Mouse (Mus musculus) C2C12 (cell line): ENCODE data around the gene Nomo1. TPM values are rescaled to one million over a fixed set of nuclear protein-coding genes. Genes with fewer than 3 reads are reported as not detected.
A peak's percentile ranks its signal among the peaks of the same experiment; 100 is the strongest.

Source experiments
- H3K27me3 ChIP-seq: one replicate; pipeline ENCODE4 v1.6.1; 2011; ENCODE audit not compliant: control insufficient read depth, insufficient read depth, insufficient read length
- H3K36me3 ChIP-seq: one replicate; pipeline ENCODE4 v1.6.1; 2011; ENCODE audit not compliant: control insufficient read depth, insufficient read depth
- H3K4me3 ChIP-seq: one replicate; pipeline ENCODE4 v1.5.1; 2011; ENCODE audit warnings: mild to moderate bottlenecking, control low read depth; ENCODE audit not compliant: poor library complexity, insufficient read depth, severe bottlenecking
- H3K79me2 ChIP-seq: one replicate; pipeline ENCODE4 v1.6.1; 2011; ENCODE audit not compliant: control insufficient read depth, insufficient read depth
- H3K79me3 ChIP-seq: one replicate; pipeline ENCODE4 v1.6.1; 2011; ENCODE audit warnings: low read depth, control low read depth
- H3ac ChIP-seq: one replicate; pipeline ENCODE3; 2011; ENCODE audit warnings: low read depth; ENCODE audit not compliant: control insufficient read depth, insufficient read length
- CEBPB ChIP-seq: IDR thresholded peaks from one replicate; pipeline ENCODE4 v1.6.1; 2011; ENCODE audit warnings: low read depth, mild to moderate bottlenecking, control low read depth, moderate library complexity
- CTCF ChIP-seq: IDR thresholded peaks from one replicate; pipeline ENCODE4 v1.5.1; 2011; ENCODE audit not compliant: control insufficient read depth, insufficient read depth, insufficient read length
- FOSL1 ChIP-seq: IDR thresholded peaks from one replicate; pipeline ENCODE4 v1.8.0; 2011; ENCODE audit warnings: mild to moderate bottlenecking, low read length; ENCODE audit not compliant: poor library complexity, insufficient read depth, severe bottlenecking
- MAX ChIP-seq: IDR thresholded peaks from one replicate; pipeline ENCODE4 v1.6.1; 2011; ENCODE audit warnings: mild to moderate bottlenecking, control low read depth
- MYOD1 ChIP-seq: IDR thresholded peaks from one replicate; pipeline ENCODE4 v1.6.1; 2011; ENCODE audit warnings: low read depth; ENCODE audit not compliant: control insufficient read depth, insufficient read length
- MYOG ChIP-seq: IDR thresholded peaks from one replicate; pipeline ENCODE4 v1.6.1; 2011; ENCODE audit not compliant: control insufficient read depth, insufficient read length; ENCODE audit errors: extremely low read depth
- USF1 ChIP-seq: IDR thresholded peaks from one replicate; pipeline ENCODE4 v1.6.1; 2011; ENCODE audit warnings: low read depth, mild to moderate bottlenecking, control low read depth, moderate library complexity
- polyA plus RNA-seq: library from polyadenylated mRNA; unstranded; fragments of >200 nt; fragmentation: generic; extraction: Trizol; gene quantifications from one replicate; pipeline ENCODE4 v1.2.1, GENCODE M21; 2012; ENCODE audit warnings: missing spikeins

Gene Nomo1
- polyA plus RNA-seq, 1 experiment = 67.6 TPM

DNA sequence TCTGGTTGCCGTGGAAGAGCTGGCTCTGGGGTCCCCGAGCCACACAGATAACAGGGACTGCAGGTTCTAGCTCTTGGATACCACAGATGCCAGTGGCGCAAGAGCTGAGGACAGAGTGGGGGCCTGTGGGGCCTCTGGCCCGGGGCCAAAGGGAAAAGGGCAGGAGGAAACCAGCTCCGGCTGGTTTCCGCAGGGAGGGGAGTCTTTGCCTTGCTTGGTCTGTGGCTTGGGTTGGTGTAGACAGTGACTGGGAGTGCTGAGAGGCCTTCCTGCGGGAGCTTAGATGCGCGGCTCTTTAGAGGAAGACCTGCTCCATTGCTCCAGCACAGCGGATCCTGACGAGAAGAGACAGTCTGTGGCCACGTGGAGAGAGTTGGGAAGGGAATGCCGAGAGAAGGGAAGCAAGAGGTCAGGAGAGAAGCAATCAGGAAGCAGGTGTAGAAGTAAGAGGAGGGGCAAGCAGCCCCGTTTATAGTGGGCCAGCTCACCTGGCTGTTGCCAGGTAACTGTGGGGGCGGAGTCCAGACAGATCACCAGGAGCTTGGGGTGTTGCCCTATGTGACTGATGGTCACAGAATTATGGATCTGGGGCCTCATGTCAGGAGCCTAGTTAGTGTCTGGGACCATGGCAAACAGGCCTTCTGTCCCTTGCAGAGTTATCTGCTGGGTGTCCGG, 51.5 kb downstream of the Nomo1 start:
- Histone ChIP-seq H3K27me3 (no peaks in the 10 kb centered on the region), H3K79me3 (no peaks in the 10 kb centered on the region), H3K36me3 (peaks cover 9% of the 10 kb centered on the region), H3ac (no peak overlapping the region), H3K4me3 (no peak overlapping the region), H3K79me2 (no peaks in the 10 kb centered on the region)
- TF ChIP-seq MYOG (no peak), MAX (no peak), USF1 (no peak), CTCF (no peak), MYOD1 (no peak), CEBPB (no peak), FOSL1 (no peak)

DNA sequence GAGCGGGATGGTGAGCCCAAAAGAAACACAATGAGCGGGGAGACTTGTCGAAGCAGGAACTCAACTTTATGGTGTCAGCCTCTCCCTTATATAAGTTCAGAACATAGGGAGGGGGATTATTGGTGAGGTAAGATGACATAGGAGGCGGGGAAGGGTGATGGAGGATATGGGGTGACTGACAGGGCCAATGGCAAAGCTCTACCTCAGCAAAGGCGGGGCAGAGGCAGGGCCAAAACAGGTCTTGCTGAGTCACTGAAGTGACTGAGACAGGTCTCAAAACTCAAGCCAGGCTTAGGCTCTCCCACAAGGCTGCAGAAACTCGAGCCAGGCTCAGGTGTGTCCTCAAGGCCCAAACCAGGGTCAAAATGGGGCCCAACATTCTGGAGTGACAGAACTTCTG, 52.9 kb downstream of the Nomo1 start:
- Histone ChIP-seq H3ac (no peak overlapping the region), H3K79me3 (no peaks in the 10 kb centered on the region), H3K27me3 (no peaks in the 10 kb centered on the region), H3K79me2 (no peaks in the 10 kb centered on the region), H3K36me3 (peaks cover 9% of the 10 kb centered on the region), H3K4me3 (no peak overlapping the region)
- no peak for TF ChIP-seq CTCF
- TF ChIP-seq MYOD1 = no peak
- no peak for TF ChIP-seq USF1
- no peak for TF ChIP-seq CEBPB
- TF ChIP-seq FOSL1 = no peak
- TF ChIP-seq MYOG = no peak
- TF ChIP-seq MAX = no peak

DNA sequence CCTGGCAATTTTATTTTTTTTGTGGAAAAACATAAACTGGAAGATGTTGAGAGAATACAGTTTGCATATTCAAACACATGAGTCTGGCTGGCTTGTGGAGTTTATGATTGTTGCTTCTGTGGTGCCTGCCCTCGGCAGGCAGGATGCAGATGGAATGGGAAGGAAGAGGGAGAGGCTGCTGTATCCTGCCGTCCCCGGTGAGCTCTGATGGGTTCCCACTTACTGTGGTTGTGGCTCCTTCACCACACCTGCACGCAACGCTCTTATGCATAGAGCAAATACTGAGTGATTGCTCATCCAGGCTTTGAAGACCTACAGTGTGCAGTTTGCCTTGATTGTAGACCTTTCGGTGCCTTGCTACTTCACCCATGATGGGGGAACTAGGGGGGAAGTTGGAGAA, 54.7 kb downstream of the Nomo1 start:
- no peak overlapping the region for H3K4me3 ChIP-seq
- peaks cover 9% of the 10 kb centered on the region for H3K36me3 ChIP-seq
- H3K79me2 ChIP-seq = no peaks in the 10 kb centered on the region
- H3ac ChIP-seq = no peak overlapping the region
- H3K27me3 ChIP-seq = peaks cover 7% of the 10 kb centered on the region
- no peak for TF ChIP-seq CEBPB
- no peak for TF ChIP-seq MAX
- no peak for TF ChIP-seq FOSL1
- TF ChIP-seq MYOG = no peak
- TF ChIP-seq USF1 = no peak
- TF ChIP-seq MYOD1 = no peak
- no peak for TF ChIP-seq CTCF
- H3K79me3 ChIP-seq = no peaks in the 10 kb centered on the region

DNA sequence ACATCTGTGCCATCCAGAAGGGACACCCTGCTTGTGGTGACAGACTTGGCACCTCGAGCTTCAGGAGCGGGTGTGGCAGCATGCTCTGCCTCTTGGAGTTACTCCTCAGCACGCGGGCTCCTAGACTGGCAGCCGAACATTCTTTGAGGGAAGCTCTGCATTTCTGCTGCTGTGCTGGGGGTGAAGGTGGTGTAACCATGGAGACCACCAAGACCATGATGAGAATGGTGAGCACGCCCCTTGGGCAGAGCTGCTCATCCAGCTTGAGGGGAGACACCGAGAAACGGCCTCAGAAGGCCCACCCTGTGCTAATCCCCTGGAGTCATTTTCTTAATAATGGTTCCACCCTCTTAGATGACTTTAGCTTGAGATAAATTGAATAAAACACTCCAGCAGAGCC, 59.3 kb downstream of the Nomo1 start:
- H3K36me3 ChIP-seq = no peaks in the 10 kb centered on the region
- no peak for TF ChIP-seq MYOD1
- TF ChIP-seq MAX = no peak
- TF ChIP-seq FOSL1 = no peak
- no peak for TF ChIP-seq CTCF
- no peak for TF ChIP-seq CEBPB
- TF ChIP-seq MYOG = no peak
- TF ChIP-seq USF1 = no peak
- H3K27me3 ChIP-seq = peaks cover 23% of the 10 kb centered on the region
- no peak overlapping the region for H3ac ChIP-seq
- H3K79me2 ChIP-seq = no peaks in the 10 kb centered on the region
- H3K79me3 ChIP-seq = no peaks in the 10 kb centered on the region
- no peak overlapping the region for H3K4me3 ChIP-seq

DNA sequence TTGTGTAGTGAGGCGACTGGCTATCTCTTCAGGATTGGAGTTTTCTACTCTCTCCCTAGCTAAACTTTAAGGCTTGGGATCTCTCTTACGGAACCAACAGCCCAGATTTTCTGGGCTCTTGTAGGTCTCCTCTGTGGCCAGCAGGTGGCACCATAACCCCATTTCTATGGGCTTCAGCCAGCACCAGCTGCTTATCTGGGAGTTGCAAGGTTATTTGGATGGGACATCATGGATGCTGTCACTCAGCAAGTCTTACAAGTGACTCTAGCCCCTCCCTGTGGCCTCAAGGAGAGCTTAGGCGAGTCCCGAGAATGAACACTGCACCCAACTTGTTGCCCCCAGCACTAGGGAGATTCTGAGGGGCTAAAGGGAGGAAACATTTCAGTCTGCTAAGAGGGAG, 62.6 kb downstream of the Nomo1 start:
- Histone ChIP-seq H3K79me2 (no peaks in the 10 kb centered on the region), H3K4me3 (no peak overlapping the region), H3K27me3 (peaks cover 40% of the 10 kb centered on the region), H3K36me3 (no peaks in the 10 kb centered on the region), H3K79me3 (no peaks in the 10 kb centered on the region), H3ac (no peak overlapping the region)
- no peak for TF ChIP-seq MAX
- TF ChIP-seq FOSL1 = no peak
- no peak for TF ChIP-seq MYOD1
- TF ChIP-seq USF1 = no peak
- no peak for TF ChIP-seq CEBPB
- no peak for TF ChIP-seq MYOG
- TF ChIP-seq CTCF = peak; percentile 38
